Mouse (Mus musculus) olfactory bulb, adult 2 months (tissue): Measurements from ENCODE around the gene Camta1.

Experiments used
- CTCF ChIP-seq: fragments of 200-500 bp; IDR thresholded peaks from 2 replicates; pipeline ENCODE4 v1.5.1; 2012; ENCODE audit warnings: low read depth, mild to moderate bottlenecking, low read length, moderate library complexity; ENCODE audit not compliant: insufficient read depth
- POLR2A ChIP-seq: fragments of 200-500 bp; IDR thresholded peaks from 2 replicates; pipeline ENCODE4 v1.6.1; 2012; ENCODE audit warnings: mild to moderate bottlenecking, low read depth, low read length, moderate library complexity; ENCODE audit not compliant: insufficient read depth

DNA sequence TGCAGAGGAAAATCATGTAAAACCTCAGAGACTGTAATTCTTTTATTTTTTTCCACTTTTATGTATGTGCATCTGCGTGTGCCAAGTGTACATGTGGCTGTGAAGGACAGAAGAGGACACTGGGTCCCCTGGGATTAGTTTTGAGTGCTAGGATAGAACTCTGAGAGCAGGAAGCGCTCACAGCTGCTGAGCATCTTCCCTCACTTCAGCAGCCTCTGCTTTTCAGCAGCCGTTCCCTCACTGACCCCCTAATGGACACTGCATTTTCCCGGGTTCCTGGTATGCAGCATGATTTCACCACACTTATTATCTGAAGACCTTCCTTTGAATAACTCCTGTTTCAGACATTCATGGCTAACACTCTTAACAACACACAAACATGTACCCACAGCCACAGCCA is 93.9 kb downstream of the Camta1 start:
- no peak for TF ChIP-seq POLR2A
- no peak for TF ChIP-seq CTCF
